Mouse (Mus musculus) lung, adult 18-20 months (tissue): Measurements from ENCODE around the gene Thsd7b.
"Not testable (repeated sequence)": the region's sequence is repeated elsewhere in the genome, so short reads cannot be mapped to it uniquely, and the experiment has no call there.

Experiments
- DNase-seq, 2 experiments: peaks; one replicate each; pipeline ENCODE4 v3.0.0; 2022; ENCODE audit warnings: mixed read lengths in 2 of 2

Gene Thsd7b

GRCm38 (mm10) chr1:129887861-129888260 lies 614.8 kb downstream of the Thsd7b start:
- DNase-seq: no peak

DNA sequence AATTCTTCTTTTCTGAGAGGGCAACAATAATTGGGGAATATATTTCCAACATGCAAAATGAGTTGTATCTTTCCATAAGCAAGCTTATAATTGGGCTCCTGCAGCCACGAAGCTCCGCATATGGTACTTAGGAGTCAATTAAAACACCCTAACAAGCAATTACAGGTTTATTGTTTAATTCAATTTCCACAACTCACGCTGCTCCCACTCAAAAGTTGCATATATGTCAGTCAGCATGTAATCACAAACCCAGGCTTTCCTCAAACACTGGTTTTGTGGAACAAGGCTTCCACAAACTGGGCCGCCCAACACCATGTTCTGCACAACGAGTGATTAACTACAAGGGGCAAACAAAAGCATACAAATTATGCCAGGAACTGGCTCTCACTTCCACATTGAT lies 625.0 kb downstream of the Thsd7b start:
- DNase-seq: no peak

DNA sequence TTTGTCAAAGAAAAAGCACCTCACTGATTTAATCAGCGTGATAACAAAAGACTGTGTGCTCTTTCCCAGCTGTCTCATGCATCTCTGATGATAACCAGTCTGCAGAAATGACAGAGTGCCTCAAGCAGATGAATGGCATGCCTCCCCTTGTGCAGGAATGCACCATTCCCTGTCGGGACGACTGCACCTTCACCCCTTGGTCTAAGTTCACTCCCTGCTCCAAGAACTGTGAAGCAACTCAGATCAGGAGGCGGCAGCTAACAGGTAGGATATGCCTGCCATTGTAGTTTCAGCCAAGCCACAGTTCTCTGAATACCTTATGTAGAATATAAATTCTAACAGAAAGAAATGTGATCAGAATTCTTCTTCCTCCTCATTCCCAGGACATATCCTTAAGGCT lies 642.4 kb downstream of the Thsd7b start:
- DNase-seq: no peak

- no peak for DNase-seq
Observed at GRCm38 (mm10) chr1:129917568-129917967, 644.5 kb downstream of the Thsd7b start.

DNA sequence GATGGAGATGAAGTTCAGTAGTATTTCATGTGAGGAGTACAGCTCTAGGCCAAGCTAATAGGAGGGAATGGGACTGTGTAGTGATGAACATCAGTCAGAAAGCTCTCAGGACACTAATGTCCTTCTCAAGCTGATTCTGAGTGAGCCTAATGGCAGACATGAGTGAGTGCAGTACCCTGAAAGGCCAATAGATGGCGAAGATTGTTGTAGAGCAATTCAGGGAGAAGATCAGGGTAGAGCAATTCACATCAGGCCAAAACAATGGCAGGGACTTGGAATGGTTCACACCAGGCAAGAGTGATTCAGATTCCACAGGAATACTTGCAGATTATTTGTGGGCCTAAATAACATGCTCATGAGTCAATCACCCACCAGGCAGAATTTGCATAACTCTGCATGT lies 646.3 kb downstream of the Thsd7b start:
- peak in 1 of 2 experiments; percentile 5 for DNase-seq

GRCm38 (mm10) chr1:129931003-129931402 lies 657.9 kb downstream of the Thsd7b start:
- DNase-seq: no peak

- DNase-seq: no peak
Observed at GRCm38 (mm10) chr1:129943116-129943515, 670.0 kb downstream of the Thsd7b start.

- DNase-seq: no peak
Observed at GRCm38 (mm10) chr1:129947026-129947425, 673.9 kb downstream of the Thsd7b start.

- DNase-seq: no peak
Observed at GRCm38 (mm10) chr1:129955478-129955877, 682.4 kb downstream of the Thsd7b start.

DNA sequence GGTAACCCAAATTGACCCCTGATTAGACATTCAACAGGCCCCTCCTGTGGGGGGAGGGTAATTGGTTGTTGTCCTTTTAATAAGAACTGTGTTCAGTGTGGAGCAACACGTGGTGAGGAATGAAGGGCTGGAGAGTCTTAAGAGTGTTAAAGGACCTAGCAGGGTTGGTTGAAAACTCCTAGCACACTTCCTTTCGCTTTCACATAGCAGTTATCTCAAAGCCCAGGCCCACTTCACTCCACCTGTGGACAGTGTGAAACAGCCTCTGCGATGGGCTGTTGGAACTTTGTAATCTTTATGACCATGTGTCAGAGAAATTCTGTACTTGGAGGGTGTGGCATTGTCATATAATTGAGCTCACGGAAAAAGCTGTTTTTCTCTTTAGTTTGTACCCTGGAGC lies 683.5 kb downstream of the Thsd7b start:
- no peak for DNase-seq

DNA sequence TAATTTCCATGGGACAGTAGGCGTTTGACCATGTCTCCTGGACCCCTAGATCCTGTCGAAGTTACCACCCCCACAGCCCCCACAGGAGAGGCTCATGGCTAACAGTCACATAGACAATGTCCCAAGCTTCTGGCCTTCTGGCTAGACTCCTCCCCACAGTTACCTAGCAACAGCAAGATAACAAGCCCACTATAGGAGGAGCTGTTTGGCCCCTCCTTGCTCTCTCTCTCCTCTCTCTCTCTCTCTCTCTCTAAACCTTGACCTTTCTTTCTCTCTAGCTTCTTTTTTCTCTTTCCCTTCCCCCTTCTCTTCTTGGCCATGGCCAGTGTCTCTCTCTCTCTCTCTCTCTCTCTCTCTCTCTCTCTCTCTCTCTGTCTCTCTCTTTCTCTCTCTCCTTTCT lies 686.2 kb downstream of the Thsd7b start:
- not testable (repeated sequence) for DNase-seq

- DNase-seq: no peak
Observed at GRCm38 (mm10) chr1:129963166-129963565, 690.1 kb downstream of the Thsd7b start.

- not testable (repeated sequence) for DNase-seq
Observed at GRCm38 (mm10) chr1:129989247-129989646, 716.1 kb downstream of the Thsd7b start.

DNA sequence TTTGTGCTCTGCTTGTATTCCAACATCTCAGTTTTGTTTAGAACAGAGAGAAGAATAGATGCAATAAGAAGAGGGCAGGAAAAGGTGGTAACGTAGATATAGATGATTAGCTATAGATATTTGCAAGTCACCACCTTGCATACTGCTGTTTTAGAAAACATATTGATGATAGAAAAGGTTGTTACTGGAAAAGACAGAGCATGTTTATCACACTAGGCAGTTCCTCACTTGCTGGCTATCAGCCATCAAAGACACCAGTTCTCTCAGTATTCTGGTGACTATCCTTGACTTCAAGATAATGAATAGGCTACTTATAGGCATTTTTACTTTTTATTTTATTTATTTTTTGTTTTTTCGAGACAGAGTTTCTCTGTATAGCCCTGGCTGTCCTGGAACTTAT lies 717.7 kb downstream of the Thsd7b start:
- DNase-seq: no peak

DNA sequence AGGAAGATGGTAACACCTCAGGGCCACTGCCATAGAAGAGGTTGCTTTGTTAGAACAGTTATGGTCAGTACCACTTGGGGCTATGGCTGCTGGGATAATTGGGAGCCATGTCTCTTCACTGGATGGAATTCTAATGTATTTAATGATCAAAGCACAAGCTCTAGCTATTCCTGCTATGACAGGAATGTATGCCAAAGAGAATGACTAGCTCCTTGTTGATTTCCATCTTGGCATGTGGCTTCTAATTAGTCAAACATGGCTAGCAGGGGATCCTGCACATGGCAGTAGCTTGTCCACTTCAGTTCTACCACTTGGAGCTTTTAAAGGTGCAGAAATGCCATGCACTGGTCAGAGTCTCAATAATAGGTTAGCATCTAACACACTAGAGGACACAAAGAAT lies 781.9 kb downstream of the Thsd7b start:
- DNase-seq: no peak

- no peak for DNase-seq
Observed at GRCm38 (mm10) chr1:130062105-130062504, 789.0 kb downstream of the Thsd7b start.

GRCm38 (mm10) chr1:130066193-130066959 lies 793.3 kb downstream of the Thsd7b start:
- DNase-seq: no peak

GRCm38 (mm10) chr1:130083788-130084187 lies 810.7 kb downstream of the Thsd7b start:
- no peak for DNase-seq

DNA sequence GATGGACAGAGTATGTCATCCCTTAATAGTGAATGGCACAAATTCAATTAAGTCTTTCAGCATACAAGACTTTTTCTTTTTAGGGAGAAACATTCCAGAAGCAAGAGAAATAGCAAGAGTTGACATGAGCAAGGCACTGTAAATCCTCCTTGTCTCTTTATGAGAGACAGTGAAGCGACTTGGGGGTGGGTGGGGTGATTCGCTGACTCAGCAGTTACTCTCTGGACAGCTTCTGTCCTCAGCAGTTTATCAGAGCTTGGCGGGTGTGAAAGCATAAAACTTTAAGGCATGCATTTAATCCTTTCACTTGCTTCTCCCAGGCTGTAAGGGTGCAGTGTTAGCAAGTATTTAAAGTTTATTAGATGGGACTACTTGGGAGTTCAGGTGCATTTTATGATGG lies 812.1 kb downstream of the Thsd7b start:
- DNase-seq: no peak

GRCm38 (mm10) chr1:130085910-130086309 lies 812.8 kb downstream of the Thsd7b start:
- DNase-seq: no peak

GRCm38 (mm10) chr1:130099227-130099626 lies 826.1 kb downstream of the Thsd7b start:
- DNase-seq: no peak

DNA sequence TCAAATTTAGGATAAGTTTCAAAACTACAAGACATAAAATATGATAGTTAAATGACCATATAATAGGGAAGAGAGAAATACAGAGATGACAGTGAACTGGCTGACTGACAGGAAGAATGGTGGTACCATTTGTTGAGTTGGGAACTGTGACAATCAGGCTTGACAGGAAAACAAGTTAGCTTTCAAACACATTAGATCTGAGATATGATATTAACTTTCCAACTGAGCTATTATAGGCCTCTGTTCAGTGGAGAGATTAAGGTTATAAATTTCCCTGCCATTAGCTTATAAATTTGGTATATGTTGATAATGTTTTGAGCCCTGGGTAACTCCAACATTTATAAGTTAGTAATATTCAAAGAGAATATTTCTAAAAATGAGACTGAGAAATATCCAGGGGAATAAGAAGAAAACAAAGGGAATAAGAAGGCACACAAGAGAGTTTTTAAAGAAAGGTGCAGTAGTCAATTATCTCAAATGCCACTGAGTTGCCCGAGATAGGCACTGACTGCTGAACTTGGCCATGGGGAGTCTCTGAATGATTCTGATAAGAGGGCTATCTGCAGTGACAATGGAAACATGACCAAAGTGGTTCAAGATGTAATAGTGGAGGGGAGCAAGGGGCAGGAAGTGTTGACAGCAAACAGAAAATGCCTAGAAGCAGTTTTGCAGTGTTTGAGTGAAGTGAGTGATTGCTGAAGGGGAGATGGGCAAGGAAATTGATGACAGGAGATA lies 839.6 kb downstream of the Thsd7b start:
- no peak for DNase-seq

DNA sequence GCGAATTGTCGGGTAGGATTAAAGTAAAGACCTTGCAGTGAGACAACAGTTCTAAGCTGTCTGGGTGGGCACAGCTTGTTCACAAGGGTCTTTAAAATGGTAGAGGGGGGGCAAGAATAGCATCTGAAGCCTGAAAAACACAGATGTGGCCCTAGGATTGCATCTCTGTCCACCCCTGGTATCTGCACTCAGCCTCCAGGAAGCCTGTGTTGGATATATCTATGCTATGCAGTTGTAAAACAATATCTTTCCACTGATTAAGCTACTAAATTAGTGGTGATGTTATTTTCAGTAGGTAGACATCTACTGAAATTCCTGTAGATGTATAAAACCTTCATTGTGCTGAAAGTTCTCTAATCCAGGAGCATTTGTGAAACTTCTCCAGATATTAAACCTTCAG lies 840.4 kb downstream of the Thsd7b start:
- DNase-seq: no peak

- no peak for DNase-seq
Observed at GRCm38 (mm10) chr1:130130901-130131300, 857.8 kb downstream of the Thsd7b start.
